Mouse (Mus musculus): ENCODE data around the gene Plpp2.

Gene Plpp2

DNA sequence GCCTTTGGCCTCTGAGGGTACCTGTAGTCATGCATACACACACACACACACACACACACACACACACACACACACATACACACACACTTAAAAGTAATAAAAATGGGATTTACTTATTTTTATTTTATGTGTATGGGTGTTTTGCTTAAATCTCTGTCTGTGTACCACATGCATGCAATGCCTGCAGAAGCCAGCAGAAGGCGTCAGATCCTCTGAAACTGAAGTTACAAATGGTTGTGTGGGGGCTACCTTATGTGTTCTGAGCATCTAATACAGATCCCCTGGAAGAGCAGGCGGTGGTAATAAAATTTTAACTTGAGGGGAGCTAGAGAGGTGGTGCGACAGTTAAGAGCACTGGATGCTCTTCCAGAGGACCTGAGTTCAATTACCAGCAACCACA, 5.5 kb downstream of the Plpp2 start:
- no peak for DNase-seq (ENCODE audit: low spot score)

DNA sequence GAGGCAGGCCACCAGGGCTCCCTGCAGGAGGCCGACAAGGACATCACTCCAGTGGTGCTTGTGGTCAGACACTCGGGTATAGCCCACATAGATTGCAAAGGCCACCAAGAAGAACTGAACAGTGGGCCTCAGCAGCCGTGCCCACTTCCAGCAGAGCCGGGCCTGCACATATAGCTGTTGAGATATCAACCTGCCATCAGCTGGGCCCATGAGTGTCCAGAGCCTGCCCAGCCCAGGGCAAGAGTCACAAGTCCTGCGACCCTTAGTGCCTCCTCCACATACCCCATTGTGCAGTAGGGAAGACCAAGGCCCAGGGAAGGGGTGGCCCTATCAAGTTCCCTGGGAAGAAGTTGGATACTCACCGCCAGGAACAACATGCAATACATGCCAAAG, 6.1 kb downstream of the Plpp2 start:
- DNase-seq (ENCODE audit: low spot score): no peak

DNA sequence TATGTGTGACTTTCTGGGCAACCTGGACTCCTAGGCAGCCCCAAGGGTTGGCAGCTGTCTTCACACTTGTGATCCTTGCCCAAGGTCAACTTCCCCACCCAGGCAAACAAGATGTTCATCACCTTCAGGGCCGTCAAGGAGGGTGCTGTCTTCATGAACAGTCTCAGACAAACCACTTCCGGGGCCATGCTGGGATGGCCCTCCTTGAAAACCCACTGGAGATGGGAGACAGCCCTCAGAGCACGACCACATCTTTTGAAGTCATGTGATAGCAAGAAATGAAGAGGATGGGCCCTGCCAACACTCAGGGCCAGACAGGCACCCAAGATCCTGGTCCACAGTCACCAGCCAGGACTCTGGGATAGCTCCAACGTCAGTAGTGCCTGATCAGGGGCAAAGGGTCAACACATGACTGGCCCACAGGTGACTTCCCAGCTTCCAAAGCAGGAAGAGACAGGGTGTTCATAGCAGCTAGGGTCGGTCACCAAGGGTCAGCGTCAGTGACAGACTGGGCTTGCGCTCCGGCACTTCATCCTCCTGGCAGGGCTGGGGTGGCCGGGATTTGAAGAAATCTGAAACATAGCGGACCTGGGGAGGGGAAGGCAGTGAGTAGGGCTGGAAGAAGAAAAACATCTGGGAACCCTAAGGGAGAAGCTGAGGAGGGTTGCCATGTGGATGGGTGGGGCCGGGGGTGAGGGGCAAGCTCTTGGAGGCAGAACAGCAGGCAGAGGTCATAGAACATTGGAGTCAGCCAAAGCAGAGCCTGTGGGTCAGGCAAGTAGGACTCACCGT, 6.7 kb downstream of the Plpp2 start:
- DNase-seq (ENCODE audit: low spot score): no peak

DNA sequence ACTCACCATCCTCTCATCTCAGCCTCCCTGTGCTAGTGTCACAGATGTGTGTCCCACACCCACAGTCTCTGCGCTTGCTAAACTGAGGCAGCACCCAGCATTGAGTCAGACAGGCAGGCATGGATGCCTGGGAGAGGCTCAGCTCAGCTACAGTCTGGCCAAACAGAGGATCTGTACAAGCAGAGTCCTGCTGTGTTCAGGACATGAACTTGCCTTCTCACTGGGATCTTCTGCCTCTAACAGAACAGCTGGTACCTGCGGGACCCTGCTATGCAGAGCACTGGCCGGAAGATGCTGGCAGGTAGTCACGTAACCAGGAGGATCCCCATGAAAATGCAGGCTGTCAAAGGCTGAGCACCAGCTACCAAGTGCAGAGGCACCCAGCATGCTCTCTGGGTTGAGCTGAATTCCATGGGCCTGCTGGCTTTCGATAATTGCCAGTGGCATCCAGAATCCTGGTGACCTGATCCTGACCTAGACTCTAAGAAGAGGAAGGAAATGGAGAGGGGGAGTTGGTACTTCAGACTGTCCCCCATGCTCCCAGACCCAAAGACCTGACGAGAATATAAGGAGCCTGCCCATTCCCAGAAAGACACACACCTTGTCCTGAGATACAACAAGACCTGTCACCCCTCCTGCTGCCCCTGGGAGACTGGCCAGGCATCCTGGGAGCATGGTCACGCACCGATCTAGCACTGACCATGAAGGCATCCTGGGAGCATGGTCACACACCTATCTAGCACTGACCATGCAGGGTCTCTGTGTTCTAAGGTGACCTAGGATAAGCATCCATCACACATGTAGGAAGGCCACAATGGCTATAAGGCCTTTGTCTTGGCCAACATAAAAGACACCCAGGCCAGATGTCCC, 7.9 kb downstream of the Plpp2 start:
- no peak for DNase-seq (ENCODE audit: low spot score)

DNA sequence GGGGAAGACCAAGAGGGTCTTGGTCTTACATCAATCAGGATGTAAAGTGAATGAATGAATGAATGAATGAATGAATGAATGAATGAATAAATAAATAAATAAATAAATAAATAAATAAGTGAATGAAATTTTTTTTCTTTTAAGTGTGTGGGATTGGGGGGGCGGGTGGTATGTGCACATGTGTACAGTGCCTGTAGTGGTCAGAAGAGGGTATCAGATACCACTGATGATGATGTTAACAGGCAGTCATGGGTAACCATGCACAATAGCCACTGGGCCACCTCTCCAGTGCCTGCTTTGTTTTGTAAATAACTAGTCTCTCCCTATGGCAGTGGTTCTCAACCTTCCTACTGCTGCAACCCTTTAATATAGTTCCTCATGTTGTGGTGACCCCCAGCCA, 9.2 kb downstream of the Plpp2 start:
- no peak for DNase-seq (ENCODE audit: low spot score)

DNA sequence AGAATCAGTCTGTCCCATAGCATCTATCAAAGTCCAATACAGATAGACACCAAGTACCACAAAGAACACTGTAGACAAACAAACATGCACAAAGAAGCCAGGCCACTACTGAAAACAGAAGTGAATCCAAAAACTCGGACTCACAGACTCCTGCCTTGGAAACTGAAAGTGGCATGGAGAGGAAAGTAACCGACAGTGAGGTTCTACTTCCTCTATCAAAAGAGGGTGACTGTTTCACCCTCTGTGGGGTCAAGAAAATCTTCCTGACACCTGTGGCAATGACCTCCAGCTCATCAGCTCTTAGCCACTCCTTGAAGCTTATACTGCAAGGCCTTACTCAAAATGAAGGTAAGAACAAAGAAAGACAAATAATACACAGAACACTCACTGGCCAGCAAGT, 26.9 kb downstream of the Plpp2 start:
- no peak for DNase-seq (ENCODE audit: low spot score)

DNA sequence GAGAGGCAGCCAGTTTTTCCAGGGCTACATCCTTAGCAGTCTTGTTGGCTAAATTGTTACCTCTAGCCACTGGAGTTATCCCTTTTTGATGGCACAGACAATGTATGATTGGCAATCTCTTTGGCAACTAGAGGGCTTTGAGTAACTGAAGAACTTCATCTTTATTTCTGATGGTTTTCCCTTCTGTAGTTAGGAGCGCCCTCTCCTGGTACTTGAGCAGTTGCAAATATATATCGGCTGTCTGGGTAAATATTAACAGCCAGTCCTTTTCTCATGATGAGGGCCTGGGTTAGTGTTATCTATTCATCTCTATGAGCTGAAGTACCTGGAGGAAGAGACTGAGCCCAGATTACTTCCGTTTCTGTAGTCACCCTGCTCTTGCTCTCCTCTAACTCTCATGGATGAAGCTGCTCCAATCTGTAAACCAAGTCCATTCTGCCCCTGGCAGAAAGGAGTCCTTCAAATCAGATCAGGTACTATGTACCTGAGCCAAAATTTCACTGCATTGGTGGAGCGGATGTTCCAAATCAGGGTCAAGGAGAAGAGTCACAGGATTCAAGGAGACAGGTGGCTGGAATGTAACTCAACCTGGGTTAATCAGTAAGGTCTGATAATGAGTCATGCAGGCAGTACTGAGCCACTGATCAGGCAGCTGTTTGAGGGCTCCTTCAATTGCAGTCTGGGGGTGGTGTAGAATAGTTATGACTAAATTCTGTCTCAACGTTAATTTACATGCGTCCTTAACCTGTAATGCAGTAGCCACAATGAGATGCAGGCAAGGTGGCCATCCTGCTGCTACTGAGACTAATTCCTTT, 30.6 kb downstream of the Plpp2 start:
- DNase-seq (ENCODE audit: low spot score): no peak

DNA sequence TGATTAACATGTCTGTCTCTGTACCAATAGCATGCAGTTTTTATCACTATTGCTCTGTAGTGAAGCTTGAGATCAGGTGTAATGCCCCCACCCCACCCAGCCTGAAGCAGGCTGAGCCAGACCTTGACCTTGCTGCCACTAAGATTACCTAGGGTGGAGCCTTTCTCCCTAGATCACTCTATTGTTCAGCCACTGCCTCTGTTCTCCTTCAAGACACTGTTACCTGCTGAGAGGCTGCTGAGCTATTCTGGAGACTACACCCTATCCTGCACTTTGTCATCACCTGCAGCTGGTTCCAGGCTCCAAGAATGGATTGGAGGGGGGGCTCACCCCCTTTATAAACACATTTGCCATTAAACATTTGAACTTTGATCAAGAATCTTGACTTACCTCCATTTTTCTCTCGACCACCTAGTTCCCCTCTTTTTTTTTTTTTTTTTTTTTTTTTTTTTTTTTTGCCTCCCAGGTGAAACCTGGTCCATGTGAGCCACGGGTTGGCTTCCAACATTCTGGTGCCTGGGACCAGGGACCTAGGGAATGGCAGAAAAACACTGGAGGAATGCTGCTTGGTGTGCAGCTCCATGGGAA, 36.8 kb downstream of the Plpp2 start:
- no peak for DNase-seq (ENCODE audit: low spot score)

DNA sequence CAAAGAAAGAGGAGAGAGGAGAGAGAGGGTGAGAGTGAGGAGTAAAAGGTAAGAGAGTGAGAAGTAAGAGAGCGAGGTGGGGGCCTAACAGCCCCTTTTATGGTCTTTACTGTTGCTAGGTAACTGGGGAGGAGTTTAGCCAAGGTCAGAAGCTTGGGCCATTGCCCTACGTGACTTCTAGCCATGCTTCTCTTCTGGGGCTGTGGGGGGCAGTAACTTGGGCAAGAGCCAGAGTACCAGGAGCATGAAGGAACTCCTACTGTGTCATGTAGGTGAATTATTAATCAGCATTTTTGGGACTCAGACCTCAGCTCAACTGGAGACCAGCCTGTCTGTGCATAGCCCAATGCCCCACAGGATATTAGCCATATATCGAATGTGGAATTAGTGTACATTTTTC, 37.7 kb downstream of the Plpp2 start:
- no peak for DNase-seq (ENCODE audit: low spot score)

Data from ovary, postnatal 14 days (tissue).